Mouse (Mus musculus) hindbrain, embryonic 16.5 days (tissue): Measurements from ENCODE around the gene Slc36a2. TPM values are rescaled to one million over a fixed set of nuclear protein-coding genes. Genes with fewer than 3 reads are reported as not detected.

Source experiments
- ATAC-seq: fragments of 200-750 bp; cut with Nextera tagmentation; 2 replicates; pipeline ENCODE4 v1.8.0; 2017; ENCODE audit warnings: moderate TSS enrichment, moderate library complexity
- H3K27ac ChIP-seq: fragments of 300-500 bp; sonication (generic); 2 replicates; pipeline ENCODE4 v1.5.1; 2014; ENCODE audit warnings: low read depth, mild to moderate bottlenecking, control low read depth, low read length, moderate library complexity
- H3K27me3 ChIP-seq: fragments of 300-500 bp; sonication (generic); replicated peaks from 2 replicates; pipeline ENCODE4 v1.6.1; 2014; ENCODE audit warnings: low read length; ENCODE audit not compliant: control insufficient read depth, insufficient read depth
- H3K36me3 ChIP-seq: fragments of 300-500 bp; sonication (generic); 2 replicates; pipeline ENCODE4 v1.6.1; 2014; ENCODE audit warnings: mild to moderate bottlenecking, low read length, moderate library complexity, mixed read lengths; ENCODE audit not compliant: control insufficient read depth, insufficient read depth
- H3K4me1 ChIP-seq: fragments of 300-500 bp; sonication (generic); 2 replicates; pipeline ENCODE4 v1.6.1; 2014; ENCODE audit warnings: low read depth, low read length; ENCODE audit not compliant: control insufficient read depth, insufficient read depth
- H3K4me2 ChIP-seq: fragments of 300-500 bp; sonication (generic); 2 replicates; pipeline ENCODE4 v1.6.1; 2014; ENCODE audit warnings: mild to moderate bottlenecking, low read length, control low read depth, moderate library complexity
- H3K4me3 ChIP-seq: fragments of 300-500 bp; sonication (generic); 2 replicates; pipeline ENCODE4 v1.5.1; 2014; ENCODE audit warnings: mild to moderate bottlenecking, low read length, control low read depth, moderate library complexity
- H3K9ac ChIP-seq: fragments of 300-500 bp; sonication (generic); 2 replicates; pipeline ENCODE4 v1.6.1; 2014; ENCODE audit warnings: low read depth, mild to moderate bottlenecking, control low read depth, low read length, moderate library complexity
- H3K9me3 ChIP-seq: fragments of 300-500 bp; sonication (generic); 2 replicates; pipeline ENCODE4 v1.6.1; 2014; ENCODE audit warnings: mild to moderate bottlenecking, low read length, moderate library complexity; ENCODE audit not compliant: control insufficient read depth
- WGBS: fragments of 180-500 bp; shearing (Covaris S2); extraction: QIAGEN DNeasy Blood & Tissue Kit; methylation state at CpG from one replicate; pipeline ENCODE4 v1.1.7; 2014; 5-methylcytosine and 5-hydroxymethylcytosine counted together
- polyA plus RNA-seq: library from polyadenylated mRNA; unstranded; fragments of >200 nt; fragmentation: Nextera tagmentation; extraction: Ambion mirVana; gene quantifications from 2 replicates; pipeline ENCODE4 v1.2.1, GENCODE M21; 2015

The Slc36a2 gene
- polyA plus RNA-seq, result 0.56 and 0.87 TPM in 2 replicates

DNA sequence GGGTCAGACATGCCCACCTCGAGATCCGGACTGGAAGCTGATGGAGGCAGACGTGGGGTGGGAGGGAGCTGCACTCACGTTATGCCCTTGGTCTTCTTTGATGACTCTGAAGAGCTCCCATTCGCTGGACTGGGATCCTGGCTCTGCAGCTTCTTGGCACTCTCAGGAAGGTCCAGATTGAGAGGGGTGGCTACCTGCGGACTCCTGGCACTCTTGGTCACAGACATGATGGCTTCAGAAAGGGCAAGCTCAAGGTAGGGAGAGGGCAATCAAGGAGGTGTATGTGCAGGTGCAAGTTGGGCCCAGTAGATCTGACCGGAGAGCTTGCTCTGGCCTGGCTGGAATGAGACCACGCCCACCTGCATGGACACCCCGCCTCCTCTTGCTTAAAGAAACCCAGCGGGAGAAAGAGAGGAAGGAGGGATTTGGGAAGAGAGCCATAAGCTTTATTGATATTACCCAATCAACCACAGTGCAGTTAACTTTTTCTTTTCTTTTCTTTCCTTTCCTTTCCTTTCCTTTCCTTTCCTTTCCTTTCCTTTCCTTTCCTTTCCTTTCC, at the start of gene Slc36a2:
TSS of gene Slc36a2 (minus strand) at position 345 of the 559 bp plus-strand sequence.
- H3K4me3 ChIP-seq, result no peak within 1 kb of the TSS
- H3K27me3 ChIP-seq, result no peaks in the 10 kb centered on the region
- H3K9me3 ChIP-seq, result no peaks in the 10 kb centered on the region
- no peak for ATAC-seq
- no peaks in the 10 kb centered on the region for H3K4me1 ChIP-seq
- no peak within 1 kb of the TSS for H3K4me2 ChIP-seq
- WGBS, result 24% methylated on average over 10 of the region's 10 CpGs
- no peaks in the 10 kb centered on the region for H3K36me3 ChIP-seq
- no peak within 1 kb of the TSS for H3K27ac ChIP-seq
- no peak within 1 kb of the TSS for H3K9ac ChIP-seq

DNA sequence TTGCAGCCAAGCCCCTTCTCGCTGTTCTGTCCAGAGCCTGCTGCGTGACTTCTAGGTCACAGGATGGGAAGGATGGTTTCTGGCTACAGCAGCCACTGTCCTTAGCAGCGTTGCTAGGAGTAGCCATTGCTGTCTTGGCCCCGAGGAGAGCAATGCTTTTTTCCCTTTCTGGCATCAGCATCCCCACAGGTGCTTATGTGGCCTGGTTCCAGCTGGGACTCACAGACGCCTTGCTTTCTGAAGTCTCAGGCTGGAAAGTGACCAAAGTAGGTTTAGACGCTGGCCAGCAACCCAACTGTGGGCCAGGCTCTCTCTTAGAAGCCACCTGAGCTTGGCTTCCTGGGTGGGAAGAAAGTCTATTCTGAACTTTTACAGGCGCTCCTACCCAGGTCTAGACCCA, 49.4 kb upstream of the Slc36a2 start:
- Histone ChIP-seq H3K4me2 (no peak overlapping the region), H3K27me3 (no peaks in the 10 kb centered on the region), H3K27ac (no peak overlapping the region), H3K9me3 (no peaks in the 10 kb centered on the region), H3K4me3 (no peak overlapping the region), H3K9ac (no peak overlapping the region), H3K4me1 (no peaks in the 10 kb centered on the region), H3K36me3 (peaks cover 15% of the 10 kb centered on the region; the same call in 1 of the 2 replicates)
- 84% methylated on average over 7 of the region's 7 CpGs for WGBS
- ATAC-seq, result no peak

DNA sequence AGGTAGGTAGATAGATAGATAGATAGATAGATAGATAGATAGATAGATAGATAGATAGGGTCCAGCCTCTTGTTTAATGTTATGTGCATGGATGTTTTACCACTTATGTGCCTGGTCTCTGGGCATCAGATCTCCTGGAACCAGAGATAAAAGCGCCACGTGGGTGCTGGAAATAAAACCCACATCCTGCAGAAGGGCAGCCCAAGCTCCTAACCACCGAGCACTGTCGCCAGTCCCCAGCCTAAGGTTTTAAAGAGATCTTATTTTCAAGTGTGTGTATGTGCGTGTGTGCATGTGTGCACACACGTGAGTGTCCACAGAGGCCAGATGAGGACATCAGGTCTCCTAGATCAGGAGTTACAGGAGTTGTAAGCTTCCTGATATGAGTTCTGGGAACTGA, 46.2 kb upstream of the Slc36a2 start:
- Histone ChIP-seq H3K4me2 (no peak overlapping the region), H3K27me3 (no peaks in the 10 kb centered on the region), H3K9me3 (no peaks in the 10 kb centered on the region), H3K4me3 (no peak overlapping the region), H3K27ac (no peak overlapping the region), H3K36me3 (peaks cover 32% of the 10 kb centered on the region), H3K4me1 (no peaks in the 10 kb centered on the region), H3K9ac (no peak overlapping the region)
- ATAC-seq, result no peak
- WGBS, result 94% methylated on average over 6 of the region's 6 CpGs

DNA sequence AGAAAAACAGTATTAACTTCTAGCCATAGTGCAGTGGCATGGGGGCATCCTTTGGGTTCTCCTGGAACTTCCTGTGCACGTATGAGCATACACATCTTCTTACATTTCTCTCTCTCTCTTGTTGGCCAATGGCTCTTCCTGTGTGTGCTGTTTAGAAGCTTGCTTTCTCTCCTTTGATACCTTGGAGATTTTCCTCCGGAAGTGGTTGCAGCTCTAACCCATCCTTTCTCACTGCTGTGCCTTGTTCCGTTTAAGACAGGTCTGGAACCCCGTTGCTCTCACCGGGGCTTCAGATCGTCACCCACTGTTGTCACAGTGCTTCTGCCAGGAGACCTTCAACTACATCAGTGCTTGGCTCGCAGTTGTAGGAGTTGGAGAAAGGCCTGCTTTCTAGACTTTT, 36.4 kb upstream of the Slc36a2 start:
- Histone ChIP-seq H3K9ac (no peak overlapping the region), H3K9me3 (no peaks in the 10 kb centered on the region), H3K27me3 (no peaks in the 10 kb centered on the region), H3K4me1 (no peaks in the 10 kb centered on the region), H3K36me3 (peaks cover 29% of the 10 kb centered on the region), H3K27ac (no peak overlapping the region), H3K4me2 (no peak overlapping the region), H3K4me3 (no peak overlapping the region)
- 92% methylated on average over 7 of the region's 7 CpGs for WGBS
- no peak for ATAC-seq

DNA sequence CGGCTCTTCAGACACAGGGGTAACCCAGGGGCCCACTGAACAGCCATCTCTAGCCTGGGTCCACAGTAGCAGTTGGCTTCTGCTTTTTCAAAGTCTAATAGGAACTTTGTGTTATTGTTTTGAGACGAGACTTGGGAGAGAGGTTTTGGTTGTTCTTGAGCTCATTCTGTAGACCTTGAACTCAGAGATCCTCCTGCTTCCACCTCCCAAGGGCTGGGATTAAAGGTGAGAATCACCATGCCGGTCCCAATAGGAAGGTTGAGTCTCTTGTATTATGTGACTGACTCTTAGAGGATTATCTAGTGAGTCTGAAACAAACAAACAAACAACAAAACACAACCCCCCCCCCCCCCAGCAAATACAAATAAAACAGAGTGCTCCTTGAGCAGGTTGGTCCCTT, 33.6 kb upstream of the Slc36a2 start:
- H3K27me3 ChIP-seq, result no peaks in the 10 kb centered on the region

DNA sequence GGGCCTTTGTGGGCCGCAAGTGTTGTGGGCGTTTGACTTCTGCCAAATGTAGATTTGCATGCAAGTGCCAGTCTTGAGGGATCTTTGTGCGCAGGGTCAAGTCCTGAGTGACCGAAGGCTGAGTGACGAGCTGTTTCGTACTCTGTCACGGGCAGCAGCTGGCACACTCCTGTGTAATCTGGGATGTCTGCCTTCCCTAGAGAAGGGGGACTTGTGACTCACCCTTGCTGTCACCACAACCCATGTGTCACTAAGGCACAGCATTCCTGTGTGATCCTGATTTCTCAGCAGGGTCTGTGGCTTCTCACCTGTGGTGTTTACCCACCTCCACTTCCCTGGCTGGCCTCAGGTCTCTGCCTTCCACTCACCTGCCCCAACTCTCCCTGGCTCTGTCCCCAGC, 33.0 kb upstream of the Slc36a2 start:
- Histone ChIP-seq H3K4me3 (no peak overlapping the region), H3K4me2 (no peak overlapping the region), H3K4me1 (no peaks in the 10 kb centered on the region), H3K27me3 (no peaks in the 10 kb centered on the region), H3K36me3 (peaks cover 23% of the 10 kb centered on the region), H3K9me3 (no peaks in the 10 kb centered on the region), H3K27ac (no peak overlapping the region), H3K9ac (no peak overlapping the region)
- ATAC-seq, result no peak
- WGBS, result 94% methylated on average over 7 of the region's 7 CpGs

More for the DNA sequence above, 33.6 kb upstream of the Slc36a2 start:
- no peak for ATAC-seq
- no peak overlapping the region for H3K27ac ChIP-seq
- H3K9me3 ChIP-seq, result no peaks in the 10 kb centered on the region
- no peak overlapping the region for H3K4me3 ChIP-seq
- no peak overlapping the region for H3K9ac ChIP-seq
- H3K36me3 ChIP-seq, result peaks cover 23% of the 10 kb centered on the region
- 94% methylated on average over 3 of the region's 3 CpGs for WGBS
- H3K4me2 ChIP-seq, result no peak overlapping the region
- H3K4me1 ChIP-seq, result no peaks in the 10 kb centered on the region

DNA sequence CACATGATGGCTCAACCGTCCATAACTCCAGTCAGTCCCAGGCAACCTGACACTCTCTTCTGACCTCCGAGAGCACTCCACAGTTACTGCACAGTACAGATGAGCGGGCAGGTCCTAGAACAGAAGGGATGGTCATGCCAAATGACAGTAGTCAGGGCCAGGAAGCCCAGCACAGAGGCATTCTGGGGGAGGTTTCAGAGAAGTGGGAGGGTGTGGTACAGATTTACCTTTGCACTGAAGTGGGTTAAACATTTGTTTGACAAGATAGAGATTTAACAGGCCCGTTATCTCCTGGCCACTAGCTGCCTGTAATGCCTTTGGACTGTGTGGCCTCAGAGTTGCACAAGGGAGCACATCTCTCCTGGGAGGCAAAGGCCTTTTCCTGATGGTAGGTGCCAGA, 32.5 kb upstream of the Slc36a2 start:
- Histone ChIP-seq H3K36me3 (peaks cover 21% of the 10 kb centered on the region), H3K9me3 (no peaks in the 10 kb centered on the region), H3K9ac (no peak overlapping the region), H3K27me3 (no peaks in the 10 kb centered on the region), H3K4me1 (no peaks in the 10 kb centered on the region), H3K4me2 (no peak overlapping the region), H3K27ac (no peak overlapping the region), H3K4me3 (no peak overlapping the region)
- no peak for ATAC-seq
- 89% methylated on average over 4 of the region's 4 CpGs for WGBS

DNA sequence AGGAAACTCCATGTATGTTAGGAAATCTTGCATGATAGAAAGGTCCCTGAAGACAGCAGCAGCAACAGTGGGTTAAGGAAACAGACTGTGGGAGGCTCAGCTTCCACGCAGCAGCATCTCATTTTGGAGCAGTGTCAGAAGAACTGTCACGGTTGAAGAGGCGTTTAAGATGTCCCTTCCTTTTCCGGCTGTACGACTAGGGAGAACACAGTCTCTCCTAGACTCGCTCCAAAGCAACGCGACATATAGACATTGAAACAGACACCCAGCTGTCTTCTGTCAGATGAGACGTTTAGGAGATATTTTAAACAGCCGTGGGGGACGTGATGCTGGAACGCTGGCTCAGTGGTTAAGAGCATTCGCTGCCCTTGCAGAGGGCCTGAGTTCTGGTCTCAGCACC, 32.0 kb upstream of the Slc36a2 start:
- ATAC-seq, result no peak
- H3K4me1 ChIP-seq, result no peaks in the 10 kb centered on the region
- no peaks in the 10 kb centered on the region for H3K27me3 ChIP-seq
- peaks cover 18% of the 10 kb centered on the region for H3K36me3 ChIP-seq
- H3K27ac ChIP-seq, result no peak overlapping the region
- no peak overlapping the region for H3K9ac ChIP-seq
- WGBS, result 77% methylated on average over 13 of the region's 13 CpGs
- H3K9me3 ChIP-seq, result no peaks in the 10 kb centered on the region
- no peak overlapping the region for H3K4me2 ChIP-seq
- H3K4me3 ChIP-seq, result no peak overlapping the region

DNA sequence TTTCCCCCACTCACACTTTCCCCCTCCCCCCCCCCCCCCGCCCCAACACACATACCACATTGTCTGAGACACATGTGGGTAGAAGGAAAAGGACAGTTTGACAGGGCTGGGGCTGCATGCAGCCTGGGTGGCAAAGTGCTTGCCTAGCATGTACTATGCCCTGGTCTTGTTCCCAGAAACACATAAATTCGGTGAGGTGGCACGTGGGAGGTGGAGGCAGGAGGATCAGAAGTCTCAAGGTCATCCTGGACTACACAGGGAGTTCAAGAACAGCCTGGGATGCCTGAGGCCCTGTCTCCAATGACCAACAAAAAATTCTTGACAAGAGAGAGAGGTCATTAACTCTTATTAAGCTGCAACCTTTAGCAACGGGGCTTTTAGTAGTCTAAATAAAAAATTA, 31.2 kb upstream of the Slc36a2 start:
- no peaks in the 10 kb centered on the region for H3K4me1 ChIP-seq
- no peak overlapping the region for H3K9ac ChIP-seq
- WGBS, result 74% methylated on average over 3 of the region's 4 CpGs
- no peak overlapping the region for H3K4me2 ChIP-seq
- H3K27ac ChIP-seq, result no peak overlapping the region
- ATAC-seq, result no peak
- H3K4me3 ChIP-seq, result no peak overlapping the region
- peaks cover 17% of the 10 kb centered on the region for H3K36me3 ChIP-seq
- no peaks in the 10 kb centered on the region for H3K9me3 ChIP-seq
- H3K27me3 ChIP-seq, result no peaks in the 10 kb centered on the region

DNA sequence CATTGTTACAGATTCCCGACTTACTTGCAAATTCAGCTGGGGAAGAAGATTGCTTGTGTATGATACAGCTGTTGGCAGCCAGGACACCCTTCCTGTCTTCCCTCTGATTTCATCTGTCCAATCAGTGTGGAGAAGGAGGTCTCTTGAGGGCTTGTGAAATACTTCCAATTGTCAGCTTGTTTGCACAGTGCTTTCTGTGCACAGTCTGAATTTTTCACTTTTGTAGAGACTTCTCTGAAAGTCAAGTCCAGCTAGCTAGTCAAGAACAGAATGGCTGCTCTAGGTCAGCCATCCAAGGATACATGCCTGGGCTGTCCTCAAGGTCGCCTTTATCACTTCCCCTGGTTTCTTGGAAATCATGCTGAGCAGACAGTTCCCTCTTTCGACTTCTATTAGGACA, 30.1 kb upstream of the Slc36a2 start:
- ATAC-seq, result no peak
- WGBS, result 89% methylated on average over 3 of the region's 3 CpGs
- no peak overlapping the region for H3K4me2 ChIP-seq

More for the DNA sequence above, 30.1 kb upstream of the Slc36a2 start:
- H3K4me3 ChIP-seq, result no peak overlapping the region
- H3K9ac ChIP-seq, result no peak overlapping the region
- no peaks in the 10 kb centered on the region for H3K27me3 ChIP-seq
- H3K27ac ChIP-seq, result no peak overlapping the region
- H3K9me3 ChIP-seq, result no peaks in the 10 kb centered on the region
- H3K4me1 ChIP-seq, result no peaks in the 10 kb centered on the region
- H3K36me3 ChIP-seq, result peaks cover 11% of the 10 kb centered on the region
